Mouse (Mus musculus) embryo, embryonic 10.5 days (tissue): ENCODE results near the gene Eno3.
A peak's percentile ranks its signal among the peaks of the same experiment; 100 is the strongest.

ENCODE experiments used
- DNase-seq: peaks from one replicate; pipeline ENCODE4 v3.0.0-alpha.2; 2015; ENCODE audit warnings: low spot score

Gene Eno3

GRCm38 (mm10) chr11:70656964-70657363 lies at the start of gene Eno3:
Eno3 (plus strand) TSS chr11:70657202.
- DNase-seq = peak; percentile 67

DNA sequence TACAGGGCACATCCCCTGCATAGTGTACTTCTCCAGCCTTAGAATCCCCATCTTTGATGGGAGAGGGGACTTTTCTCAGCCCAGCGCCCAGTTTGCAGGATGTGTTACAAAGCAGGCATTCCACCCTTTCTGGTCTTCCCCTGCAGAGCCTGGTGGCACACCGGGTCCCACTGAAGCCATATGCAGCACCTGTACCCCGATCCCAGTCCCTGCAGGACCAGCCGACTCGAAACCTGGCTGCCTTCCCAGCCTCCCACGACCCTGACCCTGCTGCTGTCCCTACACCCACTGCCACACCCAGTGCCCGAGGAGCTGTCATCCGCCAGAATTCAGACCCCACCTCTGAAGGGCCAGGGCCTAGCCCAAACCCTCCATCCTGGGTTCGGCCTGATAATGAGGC lies 49.4 kb upstream of the Eno3 start:
- DNase-seq = no peak

DNA sequence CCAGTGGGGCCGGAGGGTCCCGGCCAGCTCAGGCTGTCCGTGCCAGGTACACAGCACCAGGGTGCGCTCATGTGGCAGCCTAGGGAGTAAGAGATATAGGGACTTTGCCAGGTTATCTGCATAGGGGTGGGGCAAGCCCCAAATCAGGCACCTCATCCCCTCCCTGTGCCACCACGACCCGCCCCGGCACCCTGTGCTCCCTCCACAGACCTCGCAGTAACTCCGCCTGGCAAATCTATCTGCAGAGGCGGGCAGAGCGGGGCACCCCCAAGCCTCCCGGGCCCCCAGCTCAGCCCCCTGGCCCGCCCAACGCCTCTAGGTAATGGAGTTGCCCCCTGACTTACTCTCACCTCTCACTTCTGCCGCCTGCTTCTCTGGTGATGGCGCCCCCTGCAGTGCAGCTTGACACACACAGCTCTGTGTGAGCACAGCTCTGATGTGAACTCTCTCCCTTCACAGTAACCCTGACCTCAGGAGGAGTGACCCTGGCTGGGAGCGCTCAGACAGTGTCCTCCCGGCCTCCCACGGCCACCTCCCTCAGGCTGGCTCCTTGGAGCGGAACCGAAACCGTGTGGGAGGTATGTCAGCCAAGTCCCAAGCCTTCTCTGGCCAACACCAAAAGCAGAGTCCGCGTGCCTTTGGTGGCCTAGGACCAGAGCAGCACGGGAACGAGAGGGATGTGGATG lies 48.5 kb upstream of the Eno3 start:
- DNase-seq = peak; percentile 30

- DNase-seq = no peak
These were observed 46.2 kb upstream of the Eno3 start for GRCm38 (mm10) chr11:70610752-70611151.

GRCm38 (mm10) chr11:70612505-70612904 lies 44.5 kb upstream of the Eno3 start:
- DNase-seq = no peak

DNA sequence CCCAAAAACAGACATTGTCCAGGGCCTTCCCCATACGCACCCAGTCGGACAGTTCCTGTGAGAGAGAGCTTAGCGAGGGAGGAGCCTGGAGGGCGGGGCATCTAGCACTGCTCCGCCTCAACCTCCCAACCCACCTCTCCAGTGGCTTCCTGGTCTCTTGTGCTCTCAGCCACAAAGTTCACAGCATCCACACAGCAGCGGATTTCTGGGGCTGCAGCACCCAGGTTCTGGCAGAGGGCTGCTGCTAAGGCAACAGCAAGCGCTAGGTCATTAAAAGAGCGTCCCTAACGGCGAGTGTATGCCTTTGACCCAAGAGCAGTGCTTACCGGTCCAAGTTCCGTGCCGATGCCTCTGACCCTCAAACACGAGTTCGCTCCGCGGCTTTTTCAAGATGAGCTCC lies 41.9 kb upstream of the Eno3 start:
- DNase-seq = peak; percentile 76

DNA sequence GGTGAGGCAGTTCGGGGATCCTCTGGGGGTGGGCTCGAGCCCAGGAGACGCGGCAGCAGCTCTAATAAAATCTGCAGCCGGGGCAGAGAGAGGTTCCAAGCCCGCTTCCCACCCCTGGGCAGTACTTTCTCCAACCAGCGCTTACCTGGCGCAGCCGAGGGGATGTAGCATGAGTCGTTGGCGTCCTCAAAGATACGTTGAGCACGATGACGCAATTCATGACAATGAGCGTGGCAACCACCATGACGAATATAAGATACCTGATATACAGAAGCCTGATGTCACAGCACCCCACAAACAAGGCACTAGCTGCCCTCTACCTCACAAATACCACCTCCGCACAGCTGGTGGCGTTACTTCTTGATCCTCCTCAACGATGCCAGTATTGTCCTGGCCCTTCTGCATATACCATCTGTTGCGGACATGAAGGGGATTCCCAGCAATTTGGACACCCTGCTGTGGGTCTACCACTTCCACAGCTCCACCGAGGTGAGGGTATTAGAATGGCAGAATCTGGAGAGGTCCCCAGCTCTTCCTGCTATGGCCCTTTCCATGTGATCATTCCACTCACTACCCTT lies 41.4 kb upstream of the Eno3 start, which contains the start of gene 4930544D05Rik:
Gene 4930544D05Rik (plus strand): TSS at position 333 of the 578 bp plus-strand sequence.
- peak; percentile 17 for DNase-seq

DNA sequence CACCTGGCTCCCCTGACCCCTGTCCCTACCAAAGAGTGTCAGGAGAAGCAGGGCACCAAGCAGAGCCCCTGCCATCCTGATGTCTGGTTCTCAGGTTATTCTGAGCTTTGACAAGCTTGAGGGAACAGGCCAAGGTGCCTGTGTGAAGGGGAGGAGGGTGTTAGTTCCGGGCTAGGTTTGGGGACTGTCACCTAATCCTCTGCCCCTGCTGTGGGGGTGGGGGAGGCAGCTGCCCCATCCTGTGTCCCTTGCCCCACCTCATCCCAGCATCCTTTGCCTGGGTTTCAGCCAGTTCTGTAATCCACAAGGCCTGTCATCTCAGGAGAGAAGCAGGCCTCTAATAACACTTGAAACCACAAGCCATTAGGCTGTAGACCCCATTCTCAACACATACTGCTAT lies 37.9 kb upstream of the Eno3 start, which contains the start of gene Chrne:
Gene Chrne (minus strand): TSS at position 116 of the 400 bp plus-strand sequence.
- DNase-seq = no peak

- no peak for DNase-seq
These were observed 34.8 kb upstream of the Eno3 start for GRCm38 (mm10) chr11:70621972-70622814.

- DNase-seq = no peak
These were observed 33.8 kb upstream of the Eno3 start for GRCm38 (mm10) chr11:70623053-70623742.

DNA sequence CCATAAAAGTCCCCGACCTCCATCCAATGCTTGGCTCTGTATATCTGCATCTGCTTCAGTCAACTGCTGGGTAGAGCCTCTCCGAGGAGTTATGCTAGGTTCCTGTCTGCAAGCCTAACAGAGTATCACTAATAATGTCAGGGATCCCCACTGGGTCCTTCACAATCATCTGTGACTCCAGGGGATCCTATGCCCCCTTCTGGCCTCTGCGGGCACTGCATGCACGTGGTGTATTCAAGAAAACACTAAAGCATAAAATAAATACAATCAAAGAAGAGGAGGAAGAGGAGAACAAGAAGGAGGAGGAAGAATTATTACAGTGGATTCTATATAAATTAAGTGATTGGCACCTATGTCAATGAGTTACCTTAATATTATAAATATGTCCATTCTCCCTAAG lies 31.5 kb upstream of the Eno3 start:
- DNase-seq = peak; percentile 77

DNA sequence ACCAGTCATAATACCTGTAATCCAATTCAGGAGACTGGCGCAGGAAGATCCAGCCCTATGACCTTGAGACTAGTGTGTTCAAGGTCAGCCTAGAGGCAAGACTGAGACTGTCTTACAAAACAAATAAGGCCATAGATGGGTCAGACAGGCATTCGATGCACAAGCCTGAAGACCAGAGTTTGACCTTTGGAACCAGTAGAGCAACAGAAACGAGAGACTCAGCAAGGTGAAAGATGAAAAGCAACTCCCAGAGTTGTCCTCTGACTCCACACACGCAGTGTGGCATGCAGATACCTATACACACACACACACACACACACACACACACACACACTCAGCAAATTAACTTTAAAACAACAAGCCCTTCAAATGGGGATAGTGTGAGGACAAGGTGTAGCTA lies 30.1 kb upstream of the Eno3 start:
- DNase-seq = no peak

GRCm38 (mm10) chr11:70628431-70628830 lies 28.6 kb upstream of the Eno3 start:
- no peak for DNase-seq

- DNase-seq = peak; percentile 29
These were observed 27.4 kb upstream of the Eno3 start for GRCm38 (mm10) chr11:70629557-70629956.

GRCm38 (mm10) chr11:70630129-70630528 lies 26.9 kb upstream of the Eno3 start:
- no peak for DNase-seq

- no peak for DNase-seq
These were observed 21.4 kb upstream of the Eno3 start for GRCm38 (mm10) chr11:70635601-70636000.

DNA sequence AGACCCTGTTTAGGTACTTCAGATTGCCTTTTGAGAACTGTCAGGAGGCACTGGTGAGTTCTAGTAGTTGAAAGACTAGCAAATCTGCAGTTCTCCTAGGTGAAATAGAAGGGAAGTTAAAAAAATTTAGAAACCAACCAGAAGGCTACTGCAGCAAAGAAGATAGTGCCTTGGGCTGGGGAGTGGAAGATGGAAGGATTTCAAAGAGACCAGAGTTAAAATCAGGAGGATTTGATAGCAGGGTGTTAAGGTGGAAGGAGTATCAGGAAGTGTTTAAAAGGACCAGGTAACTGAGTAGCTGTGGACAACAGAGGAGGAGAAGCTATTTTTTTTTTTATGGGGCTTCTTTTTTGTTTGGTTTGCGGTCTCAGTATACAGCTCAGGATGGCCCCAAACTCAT lies 19.2 kb upstream of the Eno3 start:
- DNase-seq = no peak

DNA sequence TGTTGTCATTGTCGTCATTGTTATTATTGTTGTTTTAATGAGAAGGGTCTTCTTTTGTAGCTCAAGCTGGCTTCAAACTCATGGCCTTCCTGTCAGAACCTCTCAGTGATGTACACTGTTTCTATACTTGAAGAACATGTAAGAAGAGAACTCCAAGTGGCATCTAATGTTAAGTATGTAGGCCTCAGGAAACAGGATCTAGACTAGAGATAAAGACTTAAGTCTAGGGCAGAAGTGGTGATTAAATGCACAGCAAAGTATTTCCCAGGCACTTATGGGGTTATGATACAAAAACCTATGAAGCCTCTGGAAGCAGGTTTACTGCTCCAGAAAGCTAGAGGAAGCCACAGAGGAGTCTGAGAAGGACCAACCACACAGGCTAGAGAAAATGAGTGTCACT lies 18.7 kb upstream of the Eno3 start:
- DNase-seq = no peak

DNA sequence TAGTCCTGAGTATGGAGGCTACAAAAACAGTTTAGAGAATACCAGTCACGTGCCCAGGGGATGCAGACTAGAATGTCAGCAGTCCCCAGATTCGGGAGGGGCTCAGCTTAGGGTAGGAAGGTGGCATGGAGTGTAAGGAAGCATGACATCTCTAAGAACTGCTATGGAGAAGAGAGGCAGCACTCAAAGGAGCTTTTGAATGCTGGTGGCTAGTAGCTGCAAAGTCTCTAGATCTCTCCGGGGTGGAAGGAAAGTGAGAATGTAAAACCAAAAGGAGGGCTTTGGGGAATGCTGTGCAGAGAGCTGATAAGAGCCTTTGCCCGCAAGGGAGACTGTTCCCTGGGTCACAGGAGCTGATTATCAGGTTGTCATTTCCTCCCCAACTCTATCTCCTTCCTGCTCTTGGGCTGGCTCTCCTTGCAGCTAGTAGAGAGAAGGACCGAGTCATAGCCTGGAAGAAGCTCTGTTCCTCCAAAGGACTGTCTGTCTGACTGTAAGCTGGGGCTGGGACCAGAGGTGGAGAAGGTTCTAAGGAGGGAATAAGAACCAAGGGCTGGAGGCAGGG lies 18.2 kb upstream of the Eno3 start, which contains the start of gene Gp1ba:
Gene Gp1ba (plus strand): TSS at position 409 of the 565 bp plus-strand sequence.
- DNase-seq = no peak

DNA sequence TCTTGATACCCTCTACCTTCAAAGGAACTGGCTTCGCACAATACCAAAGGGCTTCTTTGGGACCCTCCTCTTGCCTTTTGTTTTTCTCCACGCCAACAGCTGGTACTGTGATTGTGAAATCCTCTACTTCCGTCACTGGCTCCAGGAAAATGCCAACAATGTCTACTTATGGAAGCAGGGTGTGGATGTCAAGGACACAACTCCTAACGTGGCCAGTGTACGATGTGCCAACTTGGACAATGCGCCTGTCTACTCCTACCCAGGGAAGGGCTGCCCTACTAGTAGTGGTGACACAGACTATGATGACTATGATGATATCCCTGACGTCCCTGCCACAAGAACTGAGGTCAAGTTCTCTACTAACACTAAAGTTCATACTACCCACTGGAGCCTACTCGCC lies 17.0 kb upstream of the Eno3 start:
- no peak for DNase-seq

DNA sequence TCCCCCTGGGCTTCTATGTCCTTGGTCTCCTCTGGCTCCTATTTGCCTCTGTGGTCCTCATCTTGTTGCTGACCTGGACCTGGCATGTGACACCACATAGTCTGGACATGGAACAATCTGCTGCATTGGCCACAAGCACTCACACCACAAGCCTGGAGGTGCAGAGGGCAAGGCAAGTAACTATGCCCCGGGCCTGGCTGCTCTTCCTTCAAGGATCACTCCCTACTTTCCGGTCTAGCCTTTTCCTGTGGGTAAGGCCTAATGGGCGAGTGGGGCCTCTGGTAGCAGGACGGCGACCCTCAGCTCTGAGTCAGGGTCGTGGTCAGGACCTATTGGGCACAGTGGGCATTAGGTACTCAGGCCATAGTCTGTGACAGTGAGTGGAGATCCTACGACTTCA lies 15.8 kb upstream of the Eno3 start:
- DNase-seq = no peak

DNA sequence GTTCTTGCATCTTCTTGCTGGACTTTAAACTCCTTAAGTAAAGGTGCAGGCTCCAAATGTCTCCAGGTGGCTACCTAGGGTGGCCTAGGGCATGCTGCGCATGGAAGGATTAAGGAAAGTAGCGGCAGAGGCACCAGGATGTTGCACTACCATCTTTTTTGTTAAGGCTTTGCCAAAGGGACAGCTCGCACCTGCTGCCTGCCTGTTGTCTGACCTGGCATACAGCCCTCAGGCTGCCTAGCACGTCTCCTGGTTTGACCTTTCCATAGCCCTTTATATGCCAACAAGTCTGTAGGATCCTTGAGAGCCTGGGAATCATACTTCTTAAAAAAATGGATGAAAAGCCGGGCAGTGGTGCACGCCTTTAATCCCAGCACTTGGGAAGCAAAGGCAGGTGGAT lies 14.0 kb upstream of the Eno3 start:
- no peak for DNase-seq
